Mouse (Mus musculus): ENCODE measurements around the gene Tango2.

The Tango2 gene

DNA sequence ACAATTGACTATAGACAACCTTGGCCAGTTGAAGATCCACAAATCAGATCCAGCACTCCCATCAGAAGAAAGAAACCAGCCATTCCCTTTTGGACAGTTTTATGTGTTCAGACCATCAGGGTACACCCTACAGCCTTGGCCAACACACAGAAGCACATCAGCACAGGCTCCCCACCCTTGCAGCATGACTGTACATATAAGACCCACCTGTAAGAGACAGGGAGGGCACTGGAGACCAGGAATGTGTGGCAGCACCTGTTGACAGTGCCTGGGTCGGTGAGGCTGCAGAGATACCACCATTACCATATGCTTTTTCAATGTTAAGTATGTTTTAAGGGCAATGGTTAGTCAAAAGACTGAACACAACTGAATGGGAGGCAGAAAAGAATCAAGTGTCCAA lies 94.0 kb downstream of the Tango2 start:
- no peak for DNase-seq (ENCODE audit: low spot score)

DNA sequence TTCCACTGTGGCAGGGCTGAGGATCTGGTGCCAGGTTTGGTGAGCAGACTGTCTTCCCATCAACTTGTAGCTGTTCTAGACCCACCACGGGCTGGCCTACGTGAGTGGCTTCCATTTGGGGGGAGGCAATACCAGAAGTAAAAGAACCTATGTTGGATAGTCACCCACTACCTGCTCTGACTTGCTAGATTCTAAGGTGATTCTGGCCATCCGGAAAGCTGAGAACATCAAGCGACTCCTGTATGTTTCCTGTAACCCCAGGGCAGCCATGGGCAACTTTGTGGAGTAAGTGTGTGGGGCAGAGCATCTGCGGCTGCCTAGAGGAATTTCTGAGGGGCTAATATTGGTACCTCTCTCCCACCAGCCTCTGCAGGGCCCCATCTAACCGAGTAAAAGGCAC lies 95.2 kb downstream of the Tango2 start:
- no peak for DNase-seq (ENCODE audit: low spot score)

DNA sequence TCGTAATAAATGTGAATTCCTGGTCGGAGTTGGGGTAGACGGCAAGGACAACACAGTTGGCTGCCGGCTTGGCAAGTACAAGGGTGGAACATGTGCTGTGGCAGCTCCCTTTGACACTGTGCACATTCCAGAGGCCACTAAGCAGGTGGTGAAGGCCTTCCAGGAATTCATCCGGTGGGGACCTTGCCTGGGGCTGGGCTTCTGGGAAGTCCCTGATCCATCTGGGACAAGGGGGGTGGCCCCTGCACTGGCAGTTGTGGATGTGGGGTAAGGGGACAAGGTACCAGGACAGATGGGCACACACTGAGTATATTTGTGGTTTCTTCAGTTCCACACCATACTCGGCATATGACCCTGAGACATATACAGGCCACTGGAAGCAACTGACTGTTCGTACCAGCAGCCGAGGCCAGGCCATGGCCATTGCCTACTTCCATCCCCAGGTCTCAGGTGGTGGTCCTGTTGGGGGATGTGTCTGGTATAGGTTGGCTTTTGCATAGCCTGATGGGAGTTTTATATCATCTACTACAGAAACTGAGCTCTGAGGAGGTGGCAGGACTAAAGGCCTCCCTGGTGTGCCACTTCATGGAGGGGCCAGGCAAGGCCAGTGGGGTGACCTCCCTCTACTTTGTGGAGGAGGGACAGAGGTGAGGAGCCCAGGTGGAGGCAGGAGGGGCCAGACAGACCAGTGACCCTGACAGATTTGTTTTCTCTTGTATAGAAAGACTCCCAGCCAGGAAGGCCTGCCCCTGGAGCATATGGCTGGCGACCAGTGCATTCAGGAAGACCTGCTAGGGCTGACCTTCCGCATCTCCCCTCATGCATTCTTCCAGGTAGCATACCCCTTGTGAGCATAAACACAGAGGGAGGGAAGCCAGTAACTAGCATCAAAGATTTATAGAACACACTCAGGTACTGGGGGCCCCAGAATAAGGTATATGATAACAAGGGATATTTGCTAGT lies 96.8 kb downstream of the Tango2 start:
- no peak for DNase-seq (ENCODE audit: low spot score)

Measured in layer of hippocampus, adult 9-10 months (tissue).